Mouse (Mus musculus) C2C12 (cell line): ENCODE data around the gene Cds1.

Experiments
- CTCF ChIP-seq: IDR thresholded peaks from one replicate; pipeline ENCODE4 v1.5.1; 2011; ENCODE audit not compliant: control insufficient read depth, insufficient read depth, insufficient read length
- USF1 ChIP-seq: IDR thresholded peaks from one replicate; pipeline ENCODE4 v1.6.1; 2011; ENCODE audit warnings: low read depth, mild to moderate bottlenecking, control low read depth, moderate library complexity

DNA sequence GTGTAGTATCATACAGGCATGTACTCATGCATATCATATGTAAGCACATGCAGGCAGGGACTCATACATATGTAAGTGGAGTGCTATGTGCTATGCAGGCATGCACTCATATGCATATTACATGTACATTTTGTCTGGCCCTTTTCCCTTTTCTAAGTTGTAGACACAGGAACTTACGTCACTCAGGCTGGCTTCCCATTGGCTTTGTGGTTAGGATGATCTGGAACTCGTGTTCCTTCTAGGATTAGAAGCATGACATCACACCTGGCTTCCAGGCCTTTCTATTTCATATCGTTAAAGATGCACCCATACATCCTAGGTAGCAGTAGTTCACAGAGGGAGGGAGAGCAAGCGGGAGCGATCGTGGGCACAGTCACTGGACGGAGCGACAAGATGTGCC lies 10.3 kb downstream of the Cds1 start:
- no peak for TF ChIP-seq CTCF
- no peak for TF ChIP-seq USF1
